Mouse (Mus musculus) kidney, adult 2 months (tissue): Measurements from ENCODE around the gene Ighmbp2.
"Not testable (repeated sequence)": the region's sequence is repeated elsewhere in the genome, so short reads cannot be mapped to it uniquely, and the experiment has no call there.

Experiments
- CTCF ChIP-seq: fragments of 200-500 bp; conservative IDR thresholded peaks from 2 replicates; pipeline ENCODE4 v1.5.1; 2011; ENCODE audit warnings: low read depth, mild to moderate bottlenecking, control low read depth, low read length, moderate library complexity, mixed read lengths; ENCODE audit not compliant: insufficient read depth, insufficient read length
- POLR2A ChIP-seq: fragments of 200-500 bp; IDR thresholded peaks from one replicate; pipeline ENCODE4 v1.6.1; 2011; ENCODE audit warnings: low read depth, low read length, control low read depth

GRCm38 (mm10) chr19:3214937-3215336 lies 67.9 kb downstream of the Ighmbp2 start:
- TF ChIP-seq POLR2A, CTCF: not testable (repeated sequence)
